Mouse (Mus musculus): Measurements from ENCODE around the gene Gm20765. TPM values are rescaled to one million over a fixed set of nuclear protein-coding genes. Genes with fewer than 3 reads are reported as not detected.

The Gm20765 gene
- polyA plus RNA-seq, 1 experiment: not detected

GRCm38 (mm10) chr10:104214527-104214926 is 29.2 kb downstream of the Gm20765 start:
- no peak for TF ChIP-seq CTCF (IDR thresholded peaks at IDR 0.05; ENCODE audit: borderline replicate concordance, insufficient read depth, low read depth, low read length)
- no peaks in the 10 kb centered on the region for H3K4me1 ChIP-seq (ENCODE audit: control insufficient read depth, insufficient read depth, low read length)
- DNase-seq: no peak
- no peak overlapping the region for H3K4me3 ChIP-seq (replicated peaks; ENCODE audit: insufficient read depth, low read depth, low read length)
- H3K27ac ChIP-seq (ENCODE audit: insufficient read depth, low read length): no peak overlapping the region
- H3K27me3 ChIP-seq (ENCODE audit: control insufficient read depth, insufficient read depth, low read length): no peaks in the 10 kb centered on the region
- WGBS: 90% methylated on average over 5 of the region's 5 CpGs

GRCm38 (mm10) chr10:104220303-104221021 is 35.1 kb downstream of the Gm20765 start:
- TF ChIP-seq POLR2A (IDR thresholded peaks at IDR 0.05; ENCODE audit: borderline replicate concordance, insufficient read depth, low read length) (no peak), CTCF (IDR thresholded peaks at IDR 0.05; ENCODE audit: borderline replicate concordance, insufficient read depth, low read depth, low read length) (no peak)
- no peaks in the 10 kb centered on the region for H3K27me3 ChIP-seq (ENCODE audit: control insufficient read depth, insufficient read depth, low read length)
- no peaks in the 10 kb centered on the region for H3K4me1 ChIP-seq (ENCODE audit: control insufficient read depth, insufficient read depth, low read length)
- DNase-seq: no peak
- no peak overlapping the region for H3K4me3 ChIP-seq (replicated peaks; ENCODE audit: insufficient read depth, low read depth, low read length)
- WGBS: 70% methylated on average over 6 of the region's 6 CpGs
- no peak overlapping the region for H3K27ac ChIP-seq (ENCODE audit: insufficient read depth, low read length)

Other genes with a start within 250 kb of the Gm20765 start
- gene Gm21293, start 42.5 kb upstream of the Gm20765 start, polyA plus RNA-seq (2012; rRNA removed): not detected in 2 replicates
- gene Gm6763, start 34.0 kb upstream of the Gm20765 start, polyA plus RNA-seq (2012; rRNA removed): not detected in 2 replicates
- not detected in 2 replicates for gene Gm8764, start 25.5 kb upstream of the Gm20765 start, polyA plus RNA-seq (2012; rRNA removed)
- not detected in 2 replicates for gene Gm21304, start 17.0 kb upstream of the Gm20765 start, polyA plus RNA-seq (2012; rRNA removed)
- gene Gm21312, start 8.5 kb upstream of the Gm20765 start, polyA plus RNA-seq (2012; rRNA removed): not detected in 2 replicates
- gene Gm4340, start 8.5 kb downstream of the Gm20765 start, polyA plus RNA-seq (2012; rRNA removed): not detected in 2 replicates